Mouse (Mus musculus) gonadal fat pad, adult 2 months (tissue): ENCODE results near the gene Sycp2l. TPM values are rescaled to one million over a fixed set of nuclear protein-coding genes. Genes with fewer than 3 reads are reported as not detected.

ENCODE experiments used
- DNase-seq: peaks from one replicate; pipeline ENCODE4 v3.0.0-alpha.2; 2012; ENCODE audit warnings: low read depth
- polyA plus RNA-seq: library from polyadenylated mRNA; depleted of rRNA; stranded (reverse); fragments of >200 nt; gene quantifications from 2 replicates; pipeline ENCODE4 v1.2.3, GENCODE M21; 2012; rRNA removed

Gene Sycp2l
- polyA plus RNA-seq: not detected in 2 replicates

DNA sequence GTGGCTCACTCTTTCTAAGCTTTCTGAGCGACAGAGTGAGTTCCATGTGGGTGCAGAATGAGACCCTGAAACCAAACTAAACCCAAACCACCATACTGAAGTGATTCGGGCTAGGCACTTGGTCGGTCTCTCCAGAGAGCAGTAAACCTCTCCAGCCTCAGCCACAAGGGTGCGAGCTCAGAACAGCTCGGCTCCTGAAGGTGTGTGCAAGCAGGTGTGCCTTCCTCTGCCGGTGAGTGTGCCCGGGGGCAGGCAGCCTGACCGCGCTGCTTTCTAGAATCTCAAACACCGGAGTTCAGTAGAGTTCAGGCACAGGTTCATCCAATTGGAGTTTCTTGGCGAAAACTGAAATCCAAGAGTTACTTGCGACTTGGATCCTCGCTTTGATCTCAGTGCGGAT, at the start of gene Sycp2l:
Gene Sycp2l, plus strand, starts transcription at position 368 of the 400 bp plus-strand sequence.
- DNase-seq: no peak

DNA sequence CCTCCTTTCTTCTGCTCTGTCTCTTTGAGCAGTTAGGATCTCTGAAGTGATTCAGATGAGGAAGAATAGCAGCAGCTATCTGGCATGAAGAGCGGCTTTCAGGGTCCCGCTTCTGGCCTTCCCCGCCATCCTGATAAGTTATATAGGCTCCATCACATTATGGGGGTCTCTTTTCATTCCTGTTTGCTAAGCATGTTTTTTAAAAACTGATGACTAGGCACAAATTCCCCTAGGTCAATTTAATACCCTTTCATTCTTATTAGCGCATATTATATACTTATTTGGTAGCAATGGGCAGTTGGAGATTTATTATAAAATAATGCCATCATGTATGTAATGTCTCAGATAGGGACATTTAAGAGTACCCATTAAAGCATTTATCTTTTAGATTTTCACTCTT, 46.5 kb upstream of the Sycp2l start:
- no peak for DNase-seq

DNA sequence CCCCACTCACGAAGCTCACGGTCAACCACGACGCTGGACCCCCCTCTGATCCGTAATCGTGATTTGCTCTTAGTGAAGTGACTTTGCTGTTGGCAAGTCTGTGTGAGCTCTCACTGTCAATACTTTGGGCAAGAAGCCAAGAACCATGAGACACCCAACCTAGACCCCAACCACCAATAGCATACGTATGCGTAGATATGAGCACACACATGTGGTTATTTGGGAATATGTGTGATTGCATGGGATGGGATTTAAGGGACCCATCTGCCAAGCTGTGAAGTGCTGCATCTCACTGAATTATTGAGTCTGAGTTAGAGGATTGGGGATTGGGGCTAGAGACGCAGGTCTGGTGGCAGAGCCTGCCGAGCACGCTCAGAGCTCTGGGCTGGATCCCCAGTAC, 42.5 kb upstream of the Sycp2l start:
- DNase-seq: no peak

DNA sequence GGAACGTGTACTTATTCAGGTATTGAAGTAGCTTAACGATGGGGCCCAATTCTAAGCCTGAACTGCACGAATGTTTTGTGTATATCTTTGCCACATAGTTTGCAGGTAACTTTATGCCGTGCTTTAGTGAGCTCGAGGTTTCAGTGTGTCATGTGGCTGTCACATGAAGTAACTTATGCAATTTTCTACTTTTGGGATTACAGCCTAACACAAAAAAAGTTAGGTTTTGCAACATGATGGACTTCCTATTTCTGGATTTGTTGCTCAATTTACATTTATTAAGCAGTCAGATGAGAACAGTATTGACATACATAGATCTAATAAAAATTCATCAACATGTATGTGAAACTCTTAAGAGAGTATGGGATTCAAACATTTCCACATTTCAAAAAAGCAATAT, 40.3 kb upstream of the Sycp2l start:
- no peak for DNase-seq

DNA sequence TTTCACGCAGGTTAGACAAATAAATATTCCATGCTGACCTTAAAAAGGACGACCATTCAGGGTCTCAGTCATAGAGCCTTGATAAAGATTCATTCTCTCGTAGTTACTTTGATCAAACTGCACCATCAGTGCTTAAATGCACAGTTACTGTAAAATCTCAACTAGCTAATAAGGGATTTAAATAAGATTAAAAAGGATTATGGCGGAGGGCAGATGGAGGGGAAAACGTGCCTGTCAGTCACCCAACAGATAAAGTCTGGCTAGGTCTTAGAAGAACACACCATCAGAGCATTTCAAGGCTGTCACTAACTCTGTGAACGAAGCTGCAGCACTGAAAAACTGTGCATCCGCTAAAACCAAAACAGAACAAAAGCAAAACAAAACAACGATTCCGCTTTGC, 36.2 kb upstream of the Sycp2l start:
- DNase-seq: no peak

DNA sequence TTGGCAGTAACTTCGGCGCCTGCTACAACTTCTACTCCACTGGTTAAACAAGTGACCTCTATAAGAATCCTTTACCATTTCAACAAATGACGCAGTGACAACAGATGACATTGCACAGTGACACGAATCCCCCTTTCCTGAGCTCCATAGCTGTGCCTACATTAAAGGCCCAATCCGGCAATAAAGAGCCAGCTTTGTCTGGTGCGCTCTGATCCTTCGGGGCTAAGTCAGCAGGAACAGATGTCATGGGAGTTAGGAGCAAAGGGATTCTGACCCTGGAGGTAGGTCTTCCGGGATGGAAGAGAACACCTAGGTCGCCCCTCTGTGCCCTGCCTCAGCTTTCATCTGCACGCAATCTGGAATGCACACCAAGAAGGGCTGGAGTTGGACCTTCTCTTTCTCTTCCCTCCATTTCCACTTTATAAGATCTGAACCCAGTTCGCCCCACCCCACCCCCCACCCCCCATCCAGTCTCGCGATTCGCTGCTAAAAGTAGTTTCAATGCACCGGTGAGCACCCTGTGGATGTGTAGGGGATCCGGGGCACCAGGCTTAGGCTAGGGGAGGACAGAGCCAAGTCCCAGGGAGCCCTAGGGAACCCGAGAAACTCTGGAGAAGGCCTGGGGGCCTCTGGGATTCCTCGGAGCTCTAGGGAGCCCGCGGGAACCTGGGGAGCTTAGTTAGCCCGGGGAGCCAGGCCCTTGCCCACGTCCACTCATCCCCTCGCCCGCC, 35.3 kb upstream of the Sycp2l start:
- no peak for DNase-seq

DNA sequence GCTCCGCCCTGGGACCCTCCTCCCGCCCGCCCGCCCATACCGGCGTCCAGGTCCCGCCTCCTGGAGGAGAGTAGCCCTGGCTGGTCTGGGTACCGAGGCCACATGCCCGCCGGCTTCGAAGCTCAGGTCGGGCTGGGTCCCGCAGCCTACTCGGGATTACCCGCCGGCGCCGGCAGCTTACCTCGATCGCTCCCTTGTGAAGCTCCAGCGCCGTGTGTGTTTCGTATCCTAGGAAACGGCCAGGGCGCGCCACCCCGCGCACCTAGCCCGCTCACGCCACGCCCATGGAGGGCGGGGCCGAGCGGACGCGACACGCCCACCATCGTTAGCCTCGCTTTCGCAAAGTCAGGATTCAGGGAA, 34.7 kb upstream of the Sycp2l start, which contains the start of gene Mak:
Gene Mak, minus strand, starts transcription at position 286 of the 360 bp plus-strand sequence.
- peak; percentile 12 for DNase-seq

DNA sequence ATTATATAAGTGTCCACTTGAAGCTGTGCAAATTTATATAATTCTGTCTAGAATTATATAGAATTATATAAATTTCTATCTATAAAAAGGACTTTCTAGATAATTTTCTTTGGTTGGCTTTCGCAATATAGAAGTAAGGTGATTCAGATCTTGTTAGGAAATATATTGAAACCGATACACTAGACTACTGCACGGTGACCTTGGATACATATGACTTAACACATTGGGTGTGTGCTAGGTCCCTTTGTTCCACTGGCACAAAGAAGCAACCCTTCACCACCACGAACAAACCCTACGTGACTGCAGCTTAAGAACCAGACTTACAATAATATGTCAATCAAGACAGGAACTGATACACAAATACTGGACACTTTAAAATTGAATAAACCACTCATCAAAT, 34.2 kb upstream of the Sycp2l start:
- no peak for DNase-seq

DNA sequence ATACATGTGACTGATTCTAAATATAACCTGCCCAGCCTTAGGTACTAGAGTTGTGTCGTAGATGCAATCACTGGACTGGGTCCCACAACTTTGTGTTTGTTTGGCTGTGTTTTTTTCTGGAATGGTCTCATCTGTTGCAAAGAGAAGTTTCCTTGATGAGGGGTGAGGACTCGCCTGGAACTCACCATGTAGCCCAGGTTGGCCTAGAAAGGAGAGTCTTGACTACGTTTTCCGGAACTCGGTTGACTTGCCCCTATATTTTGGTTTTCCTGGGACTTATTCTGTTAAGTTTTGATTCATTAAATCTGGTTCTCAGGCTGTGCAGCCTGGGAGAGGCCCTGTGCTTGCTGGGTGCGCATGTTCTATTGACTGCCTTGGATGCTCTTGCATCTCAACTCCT, 33.4 kb upstream of the Sycp2l start:
- DNase-seq: no peak

DNA sequence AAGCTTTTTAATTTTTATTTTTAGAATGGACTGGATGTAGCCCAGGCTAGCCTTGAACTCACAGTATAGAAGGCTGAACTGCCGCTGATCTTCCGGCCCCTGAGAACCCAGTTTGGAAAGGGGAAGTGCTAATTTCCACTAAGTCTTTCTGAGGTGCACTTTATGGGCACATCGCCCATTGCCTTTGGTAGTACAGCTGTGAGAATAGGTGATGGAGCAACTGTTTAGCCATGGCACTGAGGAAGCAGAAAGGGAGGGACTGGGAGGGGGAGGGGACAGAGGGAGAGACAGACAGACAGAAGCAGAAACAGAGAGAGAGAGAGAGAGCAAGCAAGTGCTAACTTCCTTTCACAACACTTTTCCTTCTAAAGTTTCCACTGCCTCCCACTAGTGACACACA, 29.6 kb upstream of the Sycp2l start:
- DNase-seq: no peak

DNA sequence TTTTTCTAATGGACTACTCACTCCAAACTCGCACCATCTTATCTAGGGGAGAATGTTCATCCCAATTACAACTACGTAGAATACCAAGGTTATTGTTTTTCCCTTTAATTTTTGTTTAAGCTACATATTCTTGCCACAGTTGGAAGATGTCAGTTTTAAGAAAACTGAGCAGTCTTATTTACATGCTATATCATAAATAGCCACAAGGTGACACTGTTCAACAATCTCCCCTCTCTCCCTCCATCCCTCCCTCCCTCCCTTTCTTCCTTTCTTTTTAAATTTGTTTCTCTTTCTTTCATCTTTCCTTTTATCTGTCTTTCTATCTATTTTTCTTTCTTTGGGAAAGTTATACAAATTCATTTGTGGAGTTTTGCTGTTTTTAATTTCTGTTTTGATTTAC, 29.0 kb upstream of the Sycp2l start:
- no peak for DNase-seq

DNA sequence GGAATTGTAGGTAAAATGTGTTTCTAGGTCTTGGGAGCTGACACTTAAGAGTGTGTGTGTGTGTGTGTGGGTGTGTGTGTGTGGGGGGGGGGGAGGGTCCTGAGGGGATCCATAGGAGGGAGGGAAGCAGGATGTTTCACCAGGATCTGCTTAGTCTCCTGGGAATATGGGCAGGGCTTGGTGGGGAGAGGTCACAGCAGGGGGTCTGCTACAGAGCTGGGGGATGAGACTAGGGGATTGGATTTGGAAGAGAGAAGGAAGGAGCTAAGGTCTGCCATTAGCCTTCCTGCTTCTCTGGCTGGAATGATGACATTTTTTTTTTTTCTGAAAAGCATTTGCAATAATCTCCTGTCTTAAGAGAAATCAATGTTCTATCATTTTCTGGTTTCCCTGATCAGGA, 25.4 kb upstream of the Sycp2l start:
- DNase-seq: no peak

DNA sequence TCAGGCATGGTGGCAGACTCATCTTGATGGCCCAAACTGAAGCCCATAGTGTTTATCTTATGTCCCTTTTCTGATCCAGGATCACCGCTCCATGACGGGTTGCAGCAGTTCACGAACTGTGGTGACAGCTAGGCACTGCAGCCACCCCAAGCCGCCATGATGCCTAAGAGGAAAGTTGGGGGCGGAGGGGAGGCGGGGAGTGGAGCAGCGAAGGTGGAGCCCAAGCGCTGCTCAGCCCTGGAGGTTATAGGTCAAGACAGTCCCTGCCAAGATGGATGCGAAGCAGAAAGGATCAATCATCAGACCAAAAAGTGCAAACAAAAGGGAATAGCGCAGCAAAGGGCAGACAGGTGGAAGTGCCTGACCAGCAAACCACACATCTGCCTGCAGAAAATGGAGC, 22.8 kb upstream of the Sycp2l start:
- DNase-seq: no peak

DNA sequence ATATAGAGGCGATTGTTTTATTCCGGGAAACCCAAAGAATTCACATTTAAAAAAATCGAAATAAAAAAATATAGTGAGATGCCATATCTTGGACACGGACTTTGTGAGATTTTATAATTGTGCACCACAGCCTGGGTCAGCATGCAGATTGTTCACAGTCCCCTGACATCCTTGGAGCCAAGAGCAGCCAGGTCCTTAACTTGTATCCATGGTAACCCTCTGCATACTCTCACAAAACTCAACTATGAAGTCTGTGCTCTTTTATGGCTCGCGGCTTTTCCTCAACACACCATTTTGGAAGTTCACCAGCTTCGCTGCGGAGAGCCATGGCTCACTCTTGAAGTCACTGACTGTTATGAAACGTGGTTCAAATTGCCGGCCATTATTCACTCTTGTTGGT, 19.9 kb upstream of the Sycp2l start:
- DNase-seq: no peak

DNA sequence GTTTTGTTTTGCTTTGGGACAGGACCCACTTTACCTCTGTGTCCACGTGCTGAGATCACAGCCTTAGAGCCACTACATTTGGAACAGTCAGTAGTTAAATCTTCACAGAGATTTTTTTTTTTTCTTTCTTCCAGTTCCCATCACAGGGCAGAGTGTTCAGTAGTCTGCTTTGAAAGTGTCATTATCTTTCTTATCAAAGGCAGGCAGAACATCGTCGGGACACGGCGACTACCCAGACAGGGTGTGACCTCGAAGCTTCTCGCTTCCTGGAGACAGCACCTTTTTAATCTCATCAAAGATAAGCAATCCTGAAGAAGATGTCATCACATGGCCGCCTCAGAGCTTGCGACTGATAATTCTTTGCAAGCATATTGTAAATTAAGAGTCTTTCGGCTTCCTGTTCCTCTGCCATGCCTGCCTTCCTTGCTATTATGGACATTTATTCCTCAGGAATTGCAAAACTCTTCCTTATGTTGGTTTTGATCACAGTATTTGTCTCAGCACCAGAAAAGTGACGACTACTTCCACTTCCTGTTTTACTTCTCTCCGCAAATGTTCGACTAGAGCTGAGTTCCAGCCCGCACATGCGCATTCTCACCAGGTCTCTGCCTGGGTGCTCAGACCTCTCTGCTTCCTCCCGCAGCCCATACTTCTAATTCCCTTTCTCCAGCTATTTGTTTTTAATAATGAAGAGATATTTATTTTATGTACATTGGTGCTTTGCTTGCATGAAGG, 16.6 kb upstream of the Sycp2l start:
- no peak for DNase-seq

DNA sequence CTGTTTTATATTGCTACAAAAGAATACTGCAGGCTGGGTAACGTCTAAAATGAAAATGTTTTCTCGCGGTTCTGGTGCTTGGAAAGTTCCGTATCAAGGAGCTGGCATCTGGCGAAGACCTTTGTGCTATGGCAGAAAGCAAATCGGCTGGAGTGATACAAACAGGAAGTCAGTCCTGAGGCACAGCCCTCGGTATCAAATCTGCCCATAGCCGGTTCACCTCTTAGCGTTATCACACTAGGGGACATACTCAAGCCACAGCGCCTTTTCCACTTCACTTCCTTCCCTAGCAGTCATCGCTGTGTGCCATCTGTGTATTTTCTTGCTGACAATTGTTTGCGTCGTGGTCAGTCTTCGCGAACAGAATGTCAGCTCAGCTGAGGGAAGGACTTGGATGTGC, 15.8 kb upstream of the Sycp2l start:
- no peak for DNase-seq

DNA sequence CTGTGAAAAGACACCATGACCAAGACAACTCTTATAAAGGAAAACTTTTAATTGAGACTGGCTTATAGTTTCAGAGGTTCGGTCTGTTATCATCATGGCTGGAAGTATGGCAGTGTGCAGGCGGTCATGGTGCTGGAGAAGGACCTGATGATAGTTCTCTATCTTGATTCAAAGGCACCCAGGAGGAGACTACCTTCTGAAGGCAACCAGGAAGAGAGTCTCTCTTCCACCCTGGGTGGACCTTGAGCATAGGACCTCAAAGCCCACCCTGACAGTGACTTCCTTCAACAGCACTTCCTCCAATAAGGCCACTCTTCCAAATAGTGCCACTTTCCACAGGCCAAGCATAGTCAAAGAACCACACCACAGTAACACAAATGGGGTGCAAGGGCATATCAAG, 14.1 kb upstream of the Sycp2l start:
- no peak for DNase-seq

DNA sequence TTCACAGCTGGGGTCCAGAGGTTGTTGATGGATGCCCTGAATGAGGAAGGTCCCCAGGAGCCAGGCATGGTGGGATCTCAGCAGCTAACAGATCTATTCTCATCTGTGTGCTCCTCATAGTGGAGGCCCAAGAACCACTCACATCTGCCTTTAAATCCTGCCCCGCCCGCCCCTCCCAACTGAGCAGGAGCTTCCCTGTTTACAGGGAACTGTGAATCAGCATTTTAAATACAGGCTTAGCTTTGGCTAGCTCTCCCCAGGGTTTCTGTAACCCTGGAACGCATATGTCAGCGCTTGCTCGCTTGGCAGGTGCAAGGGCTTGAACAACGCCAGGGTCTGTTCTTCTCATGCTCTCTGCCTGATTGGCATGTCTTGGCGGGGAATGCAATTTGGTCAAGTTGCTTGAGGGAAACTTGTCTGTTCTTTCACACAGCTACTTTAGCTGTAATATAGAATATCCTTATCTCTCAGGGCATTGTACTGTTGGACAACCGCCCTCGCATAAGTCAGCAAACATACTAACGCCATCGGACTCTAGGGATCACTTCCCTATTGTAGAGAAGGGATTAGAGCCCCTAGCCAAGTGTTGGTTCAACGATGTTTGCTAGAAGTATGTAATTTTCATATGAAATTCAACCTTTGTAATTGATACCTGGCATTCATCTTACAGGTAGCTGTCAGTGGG, 10.1 kb upstream of the Sycp2l start:
- DNase-seq: no peak

DNA sequence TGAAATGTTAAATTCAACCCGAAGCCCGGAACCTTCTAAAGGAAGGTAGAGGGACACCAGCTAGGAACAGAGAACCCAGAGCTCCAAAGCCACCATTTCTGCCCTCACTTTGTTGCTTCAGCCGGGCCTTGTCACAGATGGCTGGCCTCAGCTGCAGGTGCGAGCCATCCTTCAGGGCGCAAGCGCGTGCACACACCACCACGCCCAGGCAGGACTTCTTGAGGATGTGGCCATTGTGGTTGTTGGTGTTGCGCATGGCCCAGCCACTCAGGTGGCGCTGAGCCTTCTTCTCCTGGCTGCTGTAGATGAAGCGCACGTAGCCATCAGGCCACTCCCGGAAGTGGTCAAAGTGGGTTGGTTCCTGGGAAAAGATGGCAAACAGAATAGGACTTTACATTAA, 8.6 kb upstream of the Sycp2l start:
- no peak for DNase-seq

DNA sequence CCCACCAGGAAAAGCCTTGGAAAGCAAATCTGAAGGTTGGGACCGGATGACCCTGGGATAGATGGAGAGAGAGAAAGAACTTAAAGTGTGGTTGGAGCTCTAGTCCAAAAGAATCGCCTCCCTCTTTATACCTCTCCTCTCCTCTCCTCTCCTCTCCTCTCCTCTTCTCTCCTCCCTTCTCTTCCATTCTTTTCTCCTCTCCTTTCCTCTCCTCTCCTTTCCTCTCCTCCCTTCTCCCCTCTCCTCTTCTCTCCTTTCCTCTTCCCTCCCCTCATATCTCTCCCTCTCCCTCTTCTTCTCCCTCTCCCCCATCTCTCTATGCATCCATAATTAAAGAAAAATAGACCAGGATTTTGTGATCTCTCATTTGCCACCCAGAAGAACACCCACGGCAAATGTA, 3.2 kb upstream of the Sycp2l start, which contains the start of gene Gcm2:
Gene Gcm2, minus strand, starts transcription at position 101 of the 400 bp plus-strand sequence.
- no peak for DNase-seq

DNA sequence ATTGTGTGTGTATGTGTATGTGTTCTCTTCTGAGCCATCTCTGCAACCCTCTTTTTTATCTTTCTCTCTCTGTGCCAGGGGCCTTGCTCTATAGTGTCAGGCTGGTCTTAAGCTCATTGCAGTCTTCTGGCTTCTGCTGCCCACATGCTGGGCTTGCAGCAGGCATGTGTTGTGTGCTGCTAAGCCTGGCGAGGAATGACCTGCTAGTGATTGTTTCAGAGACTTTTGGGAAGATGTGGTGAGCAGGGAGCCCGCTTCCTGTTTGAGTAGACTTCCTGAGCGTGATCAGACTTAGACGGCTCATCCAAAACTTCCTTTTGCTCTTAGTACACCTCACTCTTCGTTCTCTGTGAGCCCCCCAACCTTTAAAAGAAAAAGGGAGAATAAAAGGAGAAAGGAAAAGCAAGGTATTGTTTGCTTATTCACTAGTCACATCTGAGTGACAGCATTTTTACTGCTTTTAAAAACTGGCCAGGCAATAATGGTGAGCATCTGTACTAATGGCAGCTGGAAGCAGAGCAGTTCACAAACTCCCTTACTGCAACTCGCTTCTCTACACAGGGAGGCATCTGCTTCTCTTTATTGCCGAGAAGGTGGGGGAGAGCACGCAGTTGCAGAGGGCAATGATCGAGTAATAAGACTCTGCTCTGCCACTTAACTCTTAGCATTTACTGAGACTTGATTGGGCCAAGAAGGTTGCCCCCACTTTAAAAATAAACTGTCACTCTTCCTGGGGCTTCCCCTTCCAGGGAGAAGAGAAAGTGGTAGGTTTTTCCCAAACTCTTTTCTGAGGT, 5.2 kb downstream of the Sycp2l start:
- no peak for DNase-seq

DNA sequence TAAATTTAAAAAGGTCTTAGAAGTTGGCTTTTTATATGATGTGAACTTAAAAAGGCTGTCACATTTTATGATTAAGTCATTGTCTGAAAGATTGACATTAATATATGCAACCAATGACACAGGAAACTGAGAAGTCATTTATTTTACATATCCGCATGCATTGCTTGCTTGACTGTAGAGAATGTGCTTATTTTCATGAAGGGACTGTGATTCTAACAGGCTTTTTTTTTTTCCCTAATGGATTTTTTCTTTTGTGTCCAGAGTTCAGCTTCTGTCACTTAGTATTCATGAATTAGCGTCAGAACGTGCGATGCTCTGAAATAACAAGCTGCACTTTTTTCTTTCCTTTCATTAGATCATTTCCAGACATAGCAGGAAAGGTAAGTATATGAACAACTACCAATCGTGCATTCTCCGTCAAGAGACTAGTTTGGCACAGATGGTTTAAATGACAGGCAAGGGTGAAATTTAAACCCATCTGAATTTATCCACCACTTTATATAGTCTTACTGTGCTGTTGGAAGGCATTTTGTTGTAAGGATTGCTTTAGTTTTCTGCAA, 9.6 kb downstream of the Sycp2l start:
- DNase-seq: no peak
